ENCODE assay signal across 16 mouse cellular contexts in the genomic region with DNA sequence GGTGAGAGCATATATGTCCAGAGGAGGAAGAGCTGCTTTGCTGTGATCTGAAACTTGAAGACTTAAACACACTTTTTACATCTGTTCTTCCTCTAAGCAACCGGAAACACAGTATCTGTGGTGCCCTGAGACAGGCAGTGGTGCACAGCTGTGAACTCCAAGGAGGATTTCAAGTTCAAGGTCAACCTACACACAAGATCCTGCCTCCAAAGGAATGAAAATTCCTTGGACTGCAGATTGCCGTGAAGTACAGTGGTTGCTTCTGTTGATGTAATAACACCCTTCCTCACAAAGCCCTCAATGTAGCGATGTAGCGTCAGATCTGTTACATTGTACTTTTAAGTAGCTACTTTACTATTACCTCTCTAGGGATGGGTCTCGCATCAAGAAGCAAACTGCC. TPM values are rescaled to one million over a fixed set of nuclear protein-coding genes. Genes with fewer than 3 reads are reported as not detected.
DNase-seq lines count a peak whose midpoint lies in the region; ATAC-seq lines count a peak whose summit lies in the region.
"Had no signal": no experiment of that assay in that cellular context is flagged by ENCODE, and none has a peak within 500 bp of the region (broad histone marks: within the 10 kb centered on the region; RNA-seq: fewer than 3 reads in every experiment).

No protein-coding gene starts in this region.

- no peaks in the 10 kb centered on the region for H3K36me3 ChIP-seq in heart, embryonic 16.5 days (ENCODE audit: control insufficient read depth, insufficient read depth)
- H3K36me3 ChIP-seq in forebrain, embryonic 12.5 days (replicated peaks): no peaks in the 10 kb centered on the region
- H3K36me3 ChIP-seq: limb, embryonic 13.5 days; neural tube, embryonic 12.5 days had no signal

- H3K27ac ChIP-seq in heart, embryonic 16.5 days (ENCODE audit: low read length): peak overlapping the region; percentile 72
- no peak overlapping the region for H3K27ac ChIP-seq in forebrain, embryonic 12.5 days
- H3K27ac ChIP-seq: forebrain, embryonic 13.5 days; hindbrain, embryonic 14.5 days; limb, embryonic 13.5 days; neural tube, embryonic 12.5 days had no signal

- H3K4me3 ChIP-seq in heart, embryonic 16.5 days (ENCODE audit: low read length): no peak overlapping the region
- no peak overlapping the region for H3K4me3 ChIP-seq in forebrain, embryonic 12.5 days (replicated peaks)
- H3K4me3 ChIP-seq: forebrain, embryonic 13.5 days; limb, embryonic 13.5 days; neural tube, embryonic 12.5 days had no signal

- DNase-seq in heart, postnatal 10 days: no peak
- peak; percentile 50 for DNase-seq in thymus, postnatal 0 days (ENCODE audit: low spot score)
- no peak for DNase-seq in thymus, postnatal 10 days (ENCODE audit: low spot score in 2 of 2)
- peak; percentile 73 for DNase-seq in ZHBTc4 (ENCODE audit: low read depth, low spot score)
- no peak for DNase-seq in cerebellum, postnatal 14 days
- DNase-seq: adrenal gland, postnatal 25 days; cerebellum, adult 8-10 months; kidney, adult 18-20 months; lung, adult 18-20 months; right cerebral cortex, postnatal 14 days had no signal

- no peaks in the 10 kb centered on the region for H3K9me3 ChIP-seq in heart, embryonic 16.5 days (replicated peaks; ENCODE audit: control insufficient read depth, low read length)
- H3K9me3 ChIP-seq in forebrain, embryonic 12.5 days: no peaks in the 10 kb centered on the region
- H3K9me3 ChIP-seq: forebrain, embryonic 13.5 days; limb, embryonic 13.5 days; neural tube, embryonic 12.5 days had no signal

- H3K4me2 ChIP-seq in heart, embryonic 16.5 days (ENCODE audit: low read depth, low read length): no peak overlapping the region
- H3K4me2 ChIP-seq in forebrain, embryonic 12.5 days: no peak overlapping the region
- H3K4me2 ChIP-seq: forebrain, embryonic 13.5 days; hindbrain, embryonic 14.5 days; limb, embryonic 13.5 days; neural tube, embryonic 12.5 days had no signal

- 70% methylated on average over 5 of the region's 5 CpGs for WGBS in heart, embryonic 16.5 days
- 87% methylated on average over 5 of the region's 5 CpGs for WGBS in forebrain, embryonic 12.5 days

- H3K9ac ChIP-seq in heart, embryonic 16.5 days (ENCODE audit: low read length): no peak overlapping the region
- H3K9ac ChIP-seq in forebrain, embryonic 12.5 days: no peak overlapping the region
- H3K9ac ChIP-seq: forebrain, embryonic 13.5 days; hindbrain, embryonic 14.5 days; limb, embryonic 13.5 days; neural tube, embryonic 12.5 days had no signal

- peaks cover 87% of the 10 kb centered on the region for H3K4me1 ChIP-seq in heart, embryonic 16.5 days (ENCODE audit: control insufficient read depth, insufficient read depth, low read length)
- H3K4me1 ChIP-seq in forebrain, embryonic 12.5 days: peaks cover 16% of the 10 kb centered on the region

- ATAC-seq in heart, embryonic 16.5 days (replicated peaks; ENCODE audit: extremely low read depth, insufficient read depth, low FRiP score): no peak
- no peak for ATAC-seq in forebrain, embryonic 12.5 days (ENCODE audit: low FRiP score)
- ATAC-seq: forebrain, embryonic 13.5 days had no signal

- intact Hi-C loops in heart, postnatal 10 days (cut with DNase I): no loop called here

- H3K27me3 ChIP-seq in heart, embryonic 16.5 days (ENCODE audit: control insufficient read depth, insufficient read depth, low read length): no peaks in the 10 kb centered on the region
- H3K27me3 ChIP-seq in forebrain, embryonic 12.5 days: no peaks in the 10 kb centered on the region
- H3K27me3 ChIP-seq: forebrain, embryonic 13.5 days; limb, embryonic 13.5 days; neural tube, embryonic 12.5 days had no signal

RNA-seq across cellular contexts. Expression of a gene that starts 30.5 kb away (rescaled TPM):
- polyA plus RNA-seq in heart, embryonic 16.5 days (2015; fragmentation: Nextera tagmentation; extraction: Ambion mirVana): 36.6 and 38.6 TPM in 2 replicates
- total RNA-seq in heart, postnatal 10 days (2021): 10 to 100 TPM; 86.3 to 96.3 TPM
- 54.1 and 57.7 TPM in 2 replicates for polyA plus RNA-seq in thymus, postnatal 0 days (2015; fragmentation: Nextera tagmentation; extraction: Ambion mirVana)
- polyA plus RNA-seq in forebrain, embryonic 12.5 days (2016; fragmentation: Nextera tagmentation; extraction: Ambion mirVana): 41.3 and 41.9 TPM in 2 replicates

Comparison
In these comparisons a context has a peak if more than half of its experiments do, and no peak if none do; other contexts are left out.
1. DNase-seq: peak in thymus, postnatal 0 days (single experiment) and ZHBTc4 (single experiment); none in heart, postnatal 10 days (0 of 2), thymus, postnatal 10 days (0 of 2) and cerebellum, postnatal 14 days (0 of 2).